Comparison of ENCODE assay signal across 14 mouse cellular contexts in genomic region chr14:15897098-15897497, GRCm38 (mm10).
DNase-seq lines count a peak whose midpoint lies in the region; ATAC-seq and TF ChIP-seq lines count a peak whose summit lies in the region.
"Had no signal": no experiment of that assay in that cellular context is flagged by ENCODE, and none has a peak within 500 bp of the region (broad histone marks: within the 10 kb centered on the region; RNA-seq: fewer than 3 reads in every experiment).

No protein-coding gene starts in this region.

- 44% methylated on average over 1 of the region's 1 CpGs for WGBS in lung, embryonic 14.5 days
- WGBS in lung, postnatal 0 days, result 48% methylated on average over 1 of the region's 1 CpGs
- WGBS in hindbrain, postnatal 0 days, result 58% methylated on average over 1 of the region's 1 CpGs

- H3K9me3 ChIP-seq in lung, embryonic 14.5 days (ENCODE audit: low read depth, low read length), result no peaks in the 10 kb centered on the region
- no peaks in the 10 kb centered on the region for H3K9me3 ChIP-seq in lung, postnatal 0 days (ENCODE audit: low read length)
- no peaks in the 10 kb centered on the region for H3K9me3 ChIP-seq in hindbrain, postnatal 0 days (ENCODE audit: low read length)
- H3K9me3 ChIP-seq: embryonic facial prominence, embryonic 10.5 days; embryonic facial prominence, embryonic 12.5 days; forebrain, embryonic 13.5 days; forebrain, embryonic 15.5 days had no signal

- TF ChIP-seq EP300 in lung, postnatal 0 days (IDR thresholded peaks at IDR 0.05), result no peak

- DNase-seq in cerebellum, adult 9-10 months, result peak; percentile 52
- no peak for DNase-seq in cerebellum, adult 11 months
- peak; percentile 23 for DNase-seq in lung, embryonic 14.5 days
- no peak for DNase-seq in lung, postnatal 0 days (ENCODE audit: low spot score)
- no peak for DNase-seq in hindbrain, postnatal 0 days (ENCODE audit: low spot score)
- DNase-seq: adrenal gland, adult 2 months; adrenal gland, postnatal 10 days; adrenal gland, postnatal 25 days; cerebellum, adult 11-12 months; forebrain, postnatal 0 days had no signal

- H3K9ac ChIP-seq in lung, embryonic 14.5 days, result no peak overlapping the region
- no peak overlapping the region for H3K9ac ChIP-seq in lung, postnatal 0 days (replicated peaks; ENCODE audit: low read depth)
- no peak overlapping the region for H3K9ac ChIP-seq in hindbrain, postnatal 0 days (replicated peaks; ENCODE audit: low read length)
- H3K9ac ChIP-seq: embryonic facial prominence, embryonic 12.5 days; forebrain, embryonic 13.5 days; forebrain, embryonic 15.5 days; forebrain, postnatal 0 days had no signal

- no peak overlapping the region for H3K4me2 ChIP-seq in lung, embryonic 14.5 days
- H3K4me2 ChIP-seq in lung, postnatal 0 days (replicated peaks; ENCODE audit: low read depth, low read length), result no peak overlapping the region
- H3K4me2 ChIP-seq in hindbrain, postnatal 0 days (ENCODE audit: low read depth, low read length), result no peak overlapping the region
- H3K4me2 ChIP-seq: embryonic facial prominence, embryonic 12.5 days; forebrain, embryonic 13.5 days; forebrain, embryonic 15.5 days had no signal

- no peak overlapping the region for H3K27ac ChIP-seq in lung, embryonic 14.5 days (ENCODE audit: low read depth)
- no peak overlapping the region for H3K27ac ChIP-seq in lung, postnatal 0 days (ENCODE audit: low read length)
- H3K27ac ChIP-seq in hindbrain, postnatal 0 days, result no peak overlapping the region
- H3K27ac ChIP-seq: embryonic facial prominence, embryonic 10.5 days; embryonic facial prominence, embryonic 12.5 days; forebrain, embryonic 13.5 days; forebrain, embryonic 15.5 days had no signal

- no peaks in the 10 kb centered on the region for H3K36me3 ChIP-seq in lung, embryonic 14.5 days (ENCODE audit: insufficient read depth)
- H3K36me3 ChIP-seq in lung, postnatal 0 days (ENCODE audit: insufficient read depth, low read length), result no peaks in the 10 kb centered on the region
- no peaks in the 10 kb centered on the region for H3K36me3 ChIP-seq in hindbrain, postnatal 0 days (ENCODE audit: insufficient read depth, low read length)
- H3K36me3 ChIP-seq: embryonic facial prominence, embryonic 10.5 days; embryonic facial prominence, embryonic 12.5 days; forebrain, embryonic 15.5 days had no signal

- H3K27me3 ChIP-seq in lung, embryonic 14.5 days (ENCODE audit: insufficient read depth, low read length), result no peaks in the 10 kb centered on the region
- H3K27me3 ChIP-seq in lung, postnatal 0 days (replicated peaks; ENCODE audit: insufficient read depth, low read length), result no peaks in the 10 kb centered on the region
- no peaks in the 10 kb centered on the region for H3K27me3 ChIP-seq in hindbrain, postnatal 0 days (ENCODE audit: insufficient read depth, low read length)
- H3K27me3 ChIP-seq: embryonic facial prominence, embryonic 12.5 days; forebrain, embryonic 13.5 days; forebrain, embryonic 15.5 days had no signal

- no peaks in the 10 kb centered on the region for H3K4me1 ChIP-seq in lung, embryonic 14.5 days (ENCODE audit: insufficient read depth)
- no peaks in the 10 kb centered on the region for H3K4me1 ChIP-seq in lung, postnatal 0 days (ENCODE audit: insufficient read depth, low read depth, low read length)
- H3K4me1 ChIP-seq in hindbrain, postnatal 0 days (ENCODE audit: insufficient read depth, low read length), result no peaks in the 10 kb centered on the region
- H3K4me1 ChIP-seq: embryonic facial prominence, embryonic 10.5 days; embryonic facial prominence, embryonic 12.5 days; forebrain, embryonic 13.5 days; forebrain, embryonic 15.5 days had no signal

- ATAC-seq in lung, embryonic 14.5 days (ENCODE audit: insufficient read depth), result no peak
- no peak for ATAC-seq in lung, postnatal 0 days
- ATAC-seq in hindbrain, postnatal 0 days, result no peak
- ATAC-seq: forebrain, embryonic 13.5 days; forebrain, embryonic 15.5 days; forebrain, postnatal 0 days had no signal

- H3K4me3 ChIP-seq in lung, embryonic 14.5 days (ENCODE audit: low read depth, low read length), result no peak overlapping the region
- no peak overlapping the region for H3K4me3 ChIP-seq in lung, postnatal 0 days (ENCODE audit: low read depth, low read length)
- H3K4me3 ChIP-seq in hindbrain, postnatal 0 days (ENCODE audit: low read length), result no peak overlapping the region
- H3K4me3 ChIP-seq: embryonic facial prominence, embryonic 10.5 days; embryonic facial prominence, embryonic 12.5 days; forebrain, embryonic 13.5 days; forebrain, embryonic 15.5 days had no signal

- no peak for TF ChIP-seq CTCF in lung, embryonic 14.5 days (IDR thresholded peaks at IDR 0.05; ENCODE audit: low read depth)
- no peak for TF ChIP-seq CTCF in lung, postnatal 0 days (IDR thresholded peaks at IDR 0.05)
- TF ChIP-seq CTCF in hindbrain, postnatal 0 days (IDR thresholded peaks at IDR 0.05; ENCODE audit: low read depth), result no peak

Comparison
In these comparisons a context has a peak if more than half of its experiments do, and no peak if none do; other contexts are left out.
1. DNase-seq: peak in cerebellum, adult 9-10 months (single experiment) and lung, embryonic 14.5 days (single experiment); none in cerebellum, adult 11 months (single experiment), lung, postnatal 0 days (single experiment) and hindbrain, postnatal 0 days (single experiment).